Mouse (Mus musculus): ENCODE measurements around the gene Gm20604. TPM values are rescaled to one million over a fixed set of nuclear protein-coding genes. Genes with fewer than 3 reads are reported as not detected.

Gm20604 gene
- polyA plus RNA-seq (2012): 3.0 and 3.3 TPM in 2 replicates

DNA sequence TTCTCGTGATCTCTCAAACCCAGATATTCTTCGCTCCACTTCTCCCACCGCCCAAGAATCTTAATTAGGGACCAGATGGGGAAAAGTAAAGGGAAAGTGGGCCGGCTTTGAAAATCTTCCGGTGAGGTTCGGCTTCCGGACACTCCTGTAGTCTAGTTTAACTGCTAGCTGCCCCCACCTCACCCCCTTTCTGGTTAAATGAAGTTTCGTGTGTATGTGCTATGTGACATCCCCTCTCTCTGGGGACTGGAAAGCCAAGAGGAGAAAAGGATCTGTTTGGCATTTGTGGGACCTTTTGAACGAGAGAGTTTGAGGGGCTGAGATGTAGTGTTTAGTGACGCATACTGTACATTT, at the start of gene Gm20604:
Gene Gm20604, minus strand, starts transcription at position 270 of the 354 bp plus-strand sequence.
- no peak for TF ChIP-seq GATA1 (IDR thresholded peaks at IDR 0.05; ENCODE audit: low read length)

DNA sequence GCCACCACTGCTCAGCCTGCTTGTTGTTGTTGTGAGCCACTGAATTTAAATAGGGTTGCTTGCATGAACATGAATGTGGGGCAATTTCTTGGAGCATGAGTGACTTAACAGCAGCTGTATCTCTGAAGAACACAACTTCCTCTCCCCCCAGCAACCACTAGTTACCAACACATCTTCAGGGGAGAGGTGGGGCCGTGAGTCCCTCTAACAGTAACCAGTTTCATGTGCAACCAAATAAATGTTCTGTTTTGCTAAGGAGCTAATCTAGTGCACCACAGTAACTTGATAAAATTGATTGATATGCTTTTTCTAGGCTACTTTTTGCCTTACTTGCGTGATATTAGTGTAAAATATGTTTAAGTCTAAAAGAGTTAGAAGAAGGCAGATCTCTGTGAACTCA, 41.1 kb upstream of the Gm20604 start:
- no peak for TF ChIP-seq GATA1 (IDR thresholded peaks at IDR 0.05; ENCODE audit: low read length)

DNA sequence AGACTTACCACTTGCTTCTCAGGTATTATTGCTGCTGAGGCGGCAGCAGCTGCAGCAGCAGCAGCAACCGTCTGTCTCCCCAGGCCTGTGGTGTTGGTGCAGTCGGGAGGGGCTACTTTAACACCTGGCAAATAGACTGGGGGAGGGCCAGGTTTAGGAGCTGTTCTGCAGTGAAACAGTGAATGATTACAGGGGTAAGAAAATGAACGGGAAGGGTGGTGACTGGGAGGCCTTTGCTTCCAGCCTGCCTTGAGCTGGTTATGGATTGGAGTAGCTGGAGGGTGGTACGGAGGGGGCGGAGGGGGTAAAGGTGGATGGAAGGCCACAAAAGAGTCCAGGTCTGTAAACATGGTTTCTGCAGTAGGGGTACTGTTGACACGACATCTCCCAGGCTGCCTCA, 29.5 kb upstream of the Gm20604 start:
- no peak for TF ChIP-seq GATA1 (IDR thresholded peaks at IDR 0.05; ENCODE audit: low read length)

DNA sequence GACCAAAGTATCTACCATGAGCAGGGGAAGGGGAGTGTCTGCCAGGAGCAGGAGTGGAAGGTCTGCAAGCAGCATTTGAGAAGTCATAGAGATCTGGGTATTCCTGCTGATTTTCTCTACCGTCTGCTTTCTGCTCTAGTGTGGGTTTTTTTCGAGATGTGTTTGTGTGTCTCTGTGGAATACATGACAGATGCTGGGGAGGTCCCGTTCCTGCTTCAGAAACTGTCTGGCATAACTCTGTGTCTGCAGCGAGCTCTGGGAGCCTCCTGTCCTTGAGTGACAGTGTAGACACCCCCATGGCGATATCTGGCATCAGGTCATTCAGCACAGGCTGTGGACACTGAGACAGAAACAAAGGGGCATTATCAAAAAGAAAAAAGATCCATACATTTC, 27.1 kb upstream of the Gm20604 start:
- TF ChIP-seq GATA1 (IDR thresholded peaks at IDR 0.05; ENCODE audit: low read length): no peak

DNA sequence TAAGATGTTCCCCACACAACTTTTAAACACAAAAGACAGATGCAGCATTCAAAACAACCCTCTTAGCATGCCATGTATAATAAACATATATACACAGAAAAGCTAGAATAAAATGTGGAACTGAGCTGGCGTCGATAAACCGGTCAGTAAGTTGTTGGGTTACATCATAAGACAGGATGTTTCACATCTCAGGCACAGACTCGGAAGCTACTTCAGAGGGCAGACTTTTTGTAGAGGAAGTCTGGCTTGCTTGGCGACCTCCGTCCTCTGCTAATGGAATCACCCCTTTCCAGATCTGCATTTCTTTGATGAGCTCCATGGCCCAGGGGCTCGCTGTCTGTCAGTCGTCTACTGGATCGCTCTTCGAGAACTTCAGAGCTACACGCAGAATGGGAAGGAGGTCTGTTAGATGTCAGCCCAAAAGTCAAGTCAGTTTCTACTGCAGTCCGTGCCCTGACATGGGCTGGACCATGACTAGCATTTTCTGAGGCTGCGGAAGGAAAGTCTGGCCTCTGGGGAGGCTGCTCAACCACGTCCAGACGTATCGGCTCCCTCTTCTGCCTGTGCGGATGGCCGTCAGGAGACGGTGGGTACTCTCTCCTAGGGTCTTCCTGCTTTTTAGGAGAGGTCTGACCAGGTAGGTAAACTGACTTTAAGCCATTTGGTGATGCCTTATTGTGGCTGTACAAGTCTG, 26.6 kb upstream of the Gm20604 start:
- no peak for TF ChIP-seq GATA1 (IDR thresholded peaks at IDR 0.05; ENCODE audit: low read length)

DNA sequence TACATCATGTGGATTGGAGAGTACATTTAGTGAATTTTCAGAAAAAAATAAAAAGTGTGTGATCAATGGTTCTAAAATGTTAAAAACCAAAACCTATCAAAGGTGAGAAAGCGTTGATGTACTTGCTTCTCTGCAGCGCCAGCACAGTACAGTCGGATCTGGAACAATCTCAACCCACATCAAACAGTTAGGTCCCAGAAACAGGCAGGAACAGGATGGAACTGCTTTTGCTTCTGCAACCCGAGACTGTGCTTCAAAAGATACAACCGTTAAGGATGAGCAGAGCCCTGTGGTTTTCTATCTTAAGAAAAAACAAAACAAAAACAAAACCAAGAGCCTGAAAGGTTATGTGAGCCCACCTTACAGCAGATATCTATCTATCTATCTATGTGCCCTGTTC, 24.4 kb upstream of the Gm20604 start:
- TF ChIP-seq GATA1 (IDR thresholded peaks at IDR 0.05; ENCODE audit: low read length): no peak

DNA sequence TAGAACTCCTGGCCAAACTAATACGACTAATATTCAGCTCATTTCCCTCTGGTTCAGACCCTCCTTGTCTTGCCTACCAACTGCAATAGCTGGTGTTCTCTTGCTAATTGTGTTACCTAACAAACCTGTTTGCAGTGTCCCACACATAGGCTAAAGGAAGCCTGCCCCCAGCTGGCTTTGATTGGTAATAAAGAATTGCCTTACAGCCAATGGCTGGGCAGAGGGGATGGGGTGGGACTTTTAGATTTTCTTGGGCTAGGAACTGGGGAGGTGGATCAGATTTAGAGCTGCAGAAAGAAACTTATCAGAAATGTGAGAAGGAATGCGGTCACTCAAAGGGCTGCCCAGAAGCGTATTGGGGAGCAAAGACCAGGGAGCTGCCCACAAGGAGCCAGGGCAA, 21.0 kb upstream of the Gm20604 start:
- no peak for TF ChIP-seq GATA1 (IDR thresholded peaks at IDR 0.05; ENCODE audit: low read length)

DNA sequence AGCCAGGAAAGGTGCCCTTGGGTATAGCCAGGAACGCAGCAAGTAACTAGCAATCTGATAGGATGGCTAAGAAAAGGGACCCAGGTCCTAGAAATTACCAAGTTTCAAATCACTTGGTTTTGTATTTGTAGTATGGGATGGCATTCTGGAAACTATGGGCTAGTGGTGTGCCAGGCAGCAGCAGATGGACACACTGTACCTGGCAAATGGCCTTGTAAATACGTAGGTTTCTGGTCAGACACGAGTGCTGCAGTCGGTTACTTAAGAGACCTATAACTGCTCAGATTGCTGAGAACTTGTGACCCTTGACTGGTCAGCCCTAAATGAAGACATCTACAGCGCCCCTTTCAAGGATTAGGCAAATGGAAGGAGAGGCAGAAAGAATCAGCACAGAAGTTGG, 19.7 kb upstream of the Gm20604 start:
- TF ChIP-seq GATA1 (IDR thresholded peaks at IDR 0.05; ENCODE audit: low read length): no peak

DNA sequence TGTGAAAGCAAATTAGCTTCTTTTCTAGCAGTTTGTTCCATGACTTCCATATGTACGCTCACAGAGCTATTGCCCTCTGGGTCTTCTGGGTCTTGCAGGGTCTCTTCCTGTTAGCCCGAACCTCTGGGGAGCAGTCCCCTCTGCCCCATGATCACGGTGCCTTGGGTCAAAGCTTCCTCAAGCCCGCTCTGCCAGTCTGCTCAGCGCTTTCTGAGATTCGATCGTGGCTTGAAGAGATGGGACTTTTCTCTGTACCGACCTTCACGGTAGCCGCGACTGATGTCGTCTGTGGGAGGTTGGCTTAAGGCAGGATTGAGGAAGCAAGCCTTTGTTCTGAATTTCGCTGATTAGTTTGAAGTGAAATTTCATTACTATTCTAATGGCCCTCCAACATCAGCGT, 17.6 kb upstream of the Gm20604 start:
- no peak for TF ChIP-seq GATA1 (IDR thresholded peaks at IDR 0.05; ENCODE audit: low read length)

DNA sequence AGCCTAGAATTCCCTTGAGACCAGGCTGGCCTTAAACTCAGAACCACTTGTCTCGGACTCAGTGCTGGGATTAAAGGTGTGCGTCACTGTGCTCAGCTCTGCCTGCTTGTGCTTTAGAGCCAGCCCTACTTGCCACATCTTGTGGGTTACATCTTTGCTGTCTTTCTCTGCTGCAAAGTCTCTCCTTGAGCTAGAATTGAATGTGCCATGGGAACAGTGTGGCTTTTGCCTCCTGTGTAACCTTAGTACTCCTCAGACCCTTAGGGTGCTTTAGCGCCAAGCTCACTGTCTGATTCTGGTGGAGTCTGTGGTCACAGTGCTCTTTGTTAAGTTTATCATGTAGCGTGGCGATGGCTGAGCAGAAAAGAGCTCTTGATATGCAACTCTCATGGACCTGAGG, 14.2 kb upstream of the Gm20604 start:
- TF ChIP-seq GATA1 (IDR thresholded peaks at IDR 0.05; ENCODE audit: low read length): no peak

DNA sequence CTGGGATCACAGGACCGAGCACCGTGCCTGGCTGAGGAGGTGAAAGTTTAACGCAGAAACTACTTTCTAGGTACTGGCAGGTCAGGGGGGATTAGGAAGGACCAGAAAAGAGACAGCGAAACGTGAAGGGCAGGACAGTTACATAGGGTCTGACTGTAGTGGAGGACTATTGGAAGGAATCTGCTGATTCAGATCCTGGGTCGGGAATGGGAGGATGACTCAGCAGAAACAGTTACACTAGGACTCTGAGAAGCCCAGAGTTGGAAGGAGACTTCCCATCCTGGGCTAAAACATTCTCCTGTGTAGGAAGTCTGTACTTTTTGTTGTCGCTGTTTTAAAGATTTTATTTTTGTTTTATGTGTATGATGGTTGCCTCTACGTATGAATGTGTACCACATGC, 13.1 kb upstream of the Gm20604 start:
- no peak for TF ChIP-seq GATA1 (IDR thresholded peaks at IDR 0.05; ENCODE audit: low read length)

DNA sequence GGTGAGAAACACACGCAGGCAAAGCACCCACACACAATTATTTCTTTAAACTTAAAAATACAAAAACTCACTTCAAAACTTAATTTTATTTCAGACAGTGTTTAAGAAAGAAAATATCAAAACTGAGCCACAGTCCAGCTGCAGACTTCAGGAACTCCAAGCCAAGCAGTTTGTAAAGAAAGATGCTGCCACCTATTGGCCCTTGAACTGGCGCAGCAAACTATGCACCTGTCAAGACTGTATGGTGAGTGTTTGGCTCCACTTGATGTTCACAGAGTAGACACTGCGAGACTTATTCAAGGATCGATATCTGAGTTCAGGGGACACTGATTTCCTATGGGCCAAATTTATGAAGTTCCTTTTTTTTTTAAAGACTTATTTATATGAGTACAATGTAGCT, 10.5 kb upstream of the Gm20604 start:
- no peak for TF ChIP-seq GATA1 (IDR thresholded peaks at IDR 0.05; ENCODE audit: low read length)

DNA sequence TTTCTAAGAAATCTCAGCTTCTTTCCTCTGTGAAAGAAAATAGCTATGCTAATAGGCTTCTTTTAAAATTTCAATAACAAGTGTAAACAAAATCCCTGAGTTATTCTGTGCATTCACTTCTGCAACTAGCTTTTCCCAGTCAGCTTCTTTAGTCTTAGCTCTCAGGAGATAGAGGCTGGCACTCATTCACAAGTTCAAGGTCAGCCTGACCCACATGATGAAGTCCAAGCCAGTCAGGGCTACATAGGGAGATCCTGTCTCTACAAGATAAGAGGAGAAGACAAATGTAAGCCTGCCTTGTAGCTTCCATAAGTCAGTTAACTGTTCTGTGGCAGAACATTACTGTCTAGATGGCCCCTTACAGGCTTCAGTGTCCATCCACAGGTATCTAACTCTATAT, 5.2 kb upstream of the Gm20604 start:
- TF ChIP-seq GATA1 (IDR thresholded peaks at IDR 0.05; ENCODE audit: low read length): no peak

DNA sequence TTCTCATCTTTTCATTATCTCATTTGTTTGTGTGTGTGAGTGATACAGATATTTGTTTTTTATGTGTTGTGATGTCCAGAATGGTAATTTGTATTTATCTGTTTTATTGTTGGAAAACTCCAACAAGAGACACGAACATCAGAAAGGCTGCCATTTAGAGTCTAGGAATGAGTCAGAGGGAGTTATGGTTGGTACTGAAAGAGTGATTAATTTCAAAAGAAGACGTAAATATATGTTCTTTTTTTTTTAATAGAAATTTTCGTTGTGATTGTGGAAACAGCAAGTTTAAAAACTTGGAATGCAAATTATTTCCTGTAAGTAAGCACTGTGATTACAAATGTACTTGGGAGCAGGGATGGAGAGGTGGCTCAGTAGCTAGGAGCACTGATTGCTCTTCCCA, 3.2 kb upstream of the Gm20604 start:
- no peak for TF ChIP-seq GATA1 (IDR thresholded peaks at IDR 0.05; ENCODE audit: low read length)

DNA sequence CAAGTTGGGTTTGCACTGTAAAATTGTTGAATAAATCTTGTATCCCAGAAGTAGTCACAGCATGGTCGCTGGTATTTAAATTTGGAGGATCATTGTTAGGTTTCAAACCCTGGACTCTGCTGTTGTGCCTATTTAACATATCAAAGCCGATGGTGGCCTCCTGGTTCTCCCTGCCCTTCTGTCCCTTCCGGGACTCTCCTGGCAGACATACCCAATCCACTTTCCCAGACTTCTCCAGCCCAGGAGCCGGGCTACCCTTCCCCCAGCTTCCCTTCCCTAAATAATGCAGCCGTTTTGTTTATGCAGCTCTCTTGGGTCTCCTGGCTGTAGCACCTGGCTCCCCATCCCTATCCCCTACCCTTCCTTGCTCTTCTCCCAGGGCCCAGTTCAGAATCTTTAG, 464 bp upstream of the Gm20604 start:
- TF ChIP-seq GATA1 (IDR thresholded peaks at IDR 0.05; ENCODE audit: low read length): no peak

DNA sequence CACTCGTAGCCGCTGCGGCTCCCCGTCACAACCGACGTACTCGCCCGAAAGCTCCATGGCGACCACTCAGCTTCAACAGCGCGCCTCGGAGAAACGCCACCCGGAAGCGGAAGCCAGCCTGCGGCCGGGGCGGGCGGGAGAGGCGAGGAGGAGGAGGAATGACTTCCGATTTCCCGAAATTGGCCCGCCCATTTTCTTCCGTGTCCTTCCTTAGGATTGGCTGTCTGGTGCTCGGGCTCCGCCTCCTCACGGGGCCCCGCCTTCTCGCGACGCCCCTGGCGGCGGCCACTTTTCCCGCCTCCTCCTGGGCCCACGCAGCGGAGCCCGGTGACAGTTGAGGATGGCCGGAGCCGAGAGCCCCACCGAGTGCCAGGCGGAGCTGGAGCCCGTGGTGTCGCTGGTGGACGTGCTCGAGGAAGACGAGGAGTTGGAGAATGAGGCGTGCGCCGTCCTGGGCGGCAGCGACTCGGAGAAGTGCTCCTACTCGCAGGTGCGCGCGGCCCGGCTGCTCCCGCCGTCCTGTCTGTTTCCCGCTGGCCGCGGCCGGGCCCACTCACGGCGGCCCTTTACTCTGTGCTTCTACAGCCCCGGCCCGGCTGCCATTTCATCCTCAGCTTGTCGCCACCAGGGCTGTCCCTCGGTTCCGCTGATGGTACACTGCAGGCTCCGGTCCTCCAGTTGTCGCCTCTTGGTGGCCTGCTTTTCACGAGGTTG, 626 bp downstream of the Gm20604 start, which contains the start of the genes Gm28051, Gon7 and Ubr7:
Gene Gm28051, minus strand, starts transcription at position 77 of the 714 bp plus-strand sequence.
Gene Gon7, minus strand, starts transcription at position 115 of the 714 bp plus-strand sequence.
Gene Ubr7, plus strand, starts transcription at position 279 of the 714 bp plus-strand sequence.
- TF ChIP-seq GATA1 (IDR thresholded peaks at IDR 0.05; ENCODE audit: low read length): no peak
